Mouse (Mus musculus) bone marrow, adult 2 months (tissue): Measurements from ENCODE around the gene Rmdn2.

ENCODE experiments used
- CTCF ChIP-seq: fragments of 200-500 bp; IDR thresholded peaks from 2 replicates; pipeline ENCODE4 v1.5.1; 2011; ENCODE audit warnings: low read length, control low read depth; ENCODE audit not compliant: control insufficient read depth, insufficient read depth
- POLR2A ChIP-seq: fragments of 200-500 bp; IDR thresholded peaks from 2 replicates; pipeline ENCODE4 v1.6.1; 2011; ENCODE audit warnings: low read depth, mild to moderate bottlenecking, control low read depth, low read length, borderline replicate concordance; ENCODE audit not compliant: control insufficient read depth

- TF ChIP-seq CTCF: no peak
- no peak for TF ChIP-seq POLR2A
These were observed 14.7 kb downstream of the Rmdn2 start for GRCm38 (mm10) chr17:79626241-79626816.
